Mouse (Mus musculus) liver, embryonic 14.5 days (tissue): ENCODE measurements at regions not wholly inside any gene's neighbourhood (a gene's known extent, or its start where the extent isn't known, plus 50 kb on each side); places are given as distances from the start of the nearest gene placed in this dataset.

ENCODE experiments used
- ATAC-seq: fragments of 200-750 bp; cut with Nextera tagmentation; 2 replicates; pipeline ENCODE4 v1.8.0; 2017; ENCODE audit warnings: moderate number of reproducible peaks, mild to moderate bottlenecking, moderate library complexity; ENCODE audit not compliant: insufficient read depth
- DNase-seq, 3 experiments: peaks; one replicate each; pipeline ENCODE4 v3.0.0-alpha.2; 2012 to 2013; ENCODE audit warnings: low read depth in 3 of 3, low spot score in 3 of 3
- H3K27ac ChIP-seq: fragments of 300-500 bp; sonication (generic); 2 replicates; pipeline ENCODE4 v1.5.1; 2014; ENCODE audit warnings: moderate library complexity, mild to moderate bottlenecking, control low read depth, inconsistent platforms
- H3K27me3 ChIP-seq: fragments of 300-500 bp; sonication (generic); 2 replicates; pipeline ENCODE4 v1.6.1; 2014; ENCODE audit warnings: mild to moderate bottlenecking, low read length, moderate library complexity; ENCODE audit not compliant: control insufficient read depth, insufficient read depth
- H3K36me3 ChIP-seq: fragments of 300-500 bp; sonication (generic); replicated peaks from 2 replicates; pipeline ENCODE4 v1.6.1; 2014; ENCODE audit warnings: low read depth; ENCODE audit not compliant: control insufficient read depth, insufficient read depth
- H3K4me1 ChIP-seq, 2 experiments: fragments of 200-500 bp in 1 of 2; fragments of 300-500 bp in 1 of 2; sonication (generic) in 1 of 2; replicated peaks; 2 replicates each; pipeline ENCODE4 v1.6.1; 2012 to 2014; ENCODE audit warnings: antibody characterized with exemption in 1 of 2, inconsistent platforms in 1 of 2, low read length in 1 of 2; ENCODE audit not compliant: control insufficient read depth in 2 of 2, insufficient read depth in 2 of 2
- H3K4me2 ChIP-seq: fragments of 300-500 bp; sonication (generic); 2 replicates; pipeline ENCODE4 v1.6.1; 2014; ENCODE audit warnings: low read depth, mild to moderate bottlenecking, control low read depth, moderate library complexity
- H3K4me3 ChIP-seq, 2 experiments: fragments of 200-500 bp in 1 of 2; fragments of 300-500 bp in 1 of 2; sonication (generic) in 1 of 2; 2 replicates each; pipeline ENCODE4 v1.5.1; 2012 to 2014; ENCODE audit warnings: low read depth in 2 of 2, low read length in 2 of 2, mild to moderate bottlenecking in 2 of 2, control low read depth in 1 of 2, inconsistent platforms in 1 of 2, moderate library complexity in 1 of 2; ENCODE audit not compliant: insufficient read depth in 1 of 2
- H3K9ac ChIP-seq: fragments of 300-500 bp; sonication (generic); replicated peaks from 2 replicates; pipeline ENCODE4 v1.6.1; 2014; ENCODE audit warnings: mild to moderate bottlenecking, control low read depth, moderate library complexity
- H3K9me3 ChIP-seq: fragments of 300-500 bp; sonication (generic); 2 replicates; pipeline ENCODE4 v1.6.1; 2016; ENCODE audit warnings: low read length, mixed read lengths; ENCODE audit not compliant: control insufficient read depth
- CTCF ChIP-seq: IDR thresholded peaks from 2 replicates; pipeline ENCODE4 v1.5.1; 2016; ENCODE audit warnings: antibody characterized with exemption, low read depth, control low read depth
- EP300 ChIP-seq: IDR thresholded peaks from 2 replicates; pipeline ENCODE4 v1.6.1; 2016; ENCODE audit warnings: antibody characterized with exemption, low read depth
- WGBS: fragments of 180-500 bp; shearing (Covaris S2); extraction: QIAGEN DNeasy Blood & Tissue Kit; methylation state at CpG from one replicate; pipeline ENCODE4 v1.1.7; 2014; ENCODE audit not compliant: insufficient replicate concordance; 5-methylcytosine and 5-hydroxymethylcytosine counted together

- H3K4me1 ChIP-seq, result no peaks in the 10 kb centered on the region
- H3K4me2 ChIP-seq, result no peak overlapping the region
- TF ChIP-seq EP300 (no peak), CTCF (no peak)
- no peaks in the 10 kb centered on the region for H3K27me3 ChIP-seq
- H3K36me3 ChIP-seq, result no peaks in the 10 kb centered on the region
- ATAC-seq, result peak; percentile 78; the same call in 1 of the 2 replicates
- H3K9ac ChIP-seq, result no peak overlapping the region
- DNase-seq, result peak in 1 of 3 experiments; percentile 2
- 17% methylated on average over 2 of the region's 2 CpGs for WGBS
- no peak overlapping the region for H3K27ac ChIP-seq
- no peak overlapping the region for H3K4me3 ChIP-seq
- H3K9me3 ChIP-seq, result no peaks in the 10 kb centered on the region
Measured at GRCm38 (mm10) chr2:148292895-148293294, 102.2 kb upstream of the Sstr4 start.

- no peak overlapping the region for H3K9ac ChIP-seq
- WGBS, result 32% methylated on average over 2 of the region's 2 CpGs
- no peak overlapping the region for H3K4me3 ChIP-seq
- no peak overlapping the region for H3K27ac ChIP-seq
- no peak for ATAC-seq
- no peak for TF ChIP-seq CTCF
- TF ChIP-seq EP300, result no peak
- H3K36me3 ChIP-seq, result no peaks in the 10 kb centered on the region
- H3K27me3 ChIP-seq, result no peaks in the 10 kb centered on the region
- no peak for DNase-seq
- H3K4me1 ChIP-seq, result no peaks in the 10 kb centered on the region
- no peaks in the 10 kb centered on the region for H3K9me3 ChIP-seq
- H3K4me2 ChIP-seq, result no peak overlapping the region
Measured at GRCm38 (mm10) chr2:148300879-148301278, 94.3 kb upstream of the Sstr4 start.

GRCm38 (mm10) chr2:148312255-148312654, 82.9 kb upstream of the Sstr4 start:
- ATAC-seq (no peak), DNase-seq (no peak)
- TF ChIP-seq EP300, result no peak
- no peak for TF ChIP-seq CTCF
- Histone ChIP-seq H3K9ac (no peak overlapping the region), H3K36me3 (no peaks in the 10 kb centered on the region), H3K9me3 (no peaks in the 10 kb centered on the region), H3K4me3 (no peak overlapping the region), H3K4me1 (no peaks in the 10 kb centered on the region), H3K27me3 (no peaks in the 10 kb centered on the region), H3K4me2 (no peak overlapping the region), H3K27ac (no peak overlapping the region)
- 53% methylated on average over 2 of the region's 2 CpGs for WGBS

- ATAC-seq (no peak), DNase-seq (no peak)
- Histone ChIP-seq H3K9ac (no peak overlapping the region), H3K9me3 (no peaks in the 10 kb centered on the region), H3K27ac (no peak overlapping the region), H3K4me3 (no peak overlapping the region), H3K27me3 (no peaks in the 10 kb centered on the region), H3K4me1 (no peaks in the 10 kb centered on the region), H3K36me3 (no peaks in the 10 kb centered on the region), H3K4me2 (no peak overlapping the region)
- TF ChIP-seq EP300 (no peak), CTCF (no peak)
- WGBS, result 48% methylated on average over 1 of the region's 1 CpGs
Measured at GRCm38 (mm10) chr2:148320896-148321295, 74.2 kb upstream of the Sstr4 start.

GRCm38 (mm10) chr2:148325362-148325761, 69.8 kb upstream of the Sstr4 start:
- no peak overlapping the region for H3K27ac ChIP-seq
- H3K9me3 ChIP-seq, result no peaks in the 10 kb centered on the region
- WGBS, result 49% methylated on average over 3 of the region's 3 CpGs
- no peaks in the 10 kb centered on the region for H3K36me3 ChIP-seq
- no peak for DNase-seq
- no peaks in the 10 kb centered on the region for H3K4me1 ChIP-seq
- no peak for ATAC-seq
- no peak overlapping the region for H3K4me3 ChIP-seq
- no peaks in the 10 kb centered on the region for H3K27me3 ChIP-seq
- TF ChIP-seq CTCF (no peak), EP300 (no peak)
- no peak overlapping the region for H3K4me2 ChIP-seq
- no peak overlapping the region for H3K9ac ChIP-seq
